Mouse (Mus musculus) NIH3T3 (cell line): ENCODE results near the gene Pard3.

Experiments used
- DNase-seq: peaks from one replicate; pipeline ENCODE4 v3.0.0-alpha.2; 2012; ENCODE audit warnings: low read depth

The Pard3 gene

DNA sequence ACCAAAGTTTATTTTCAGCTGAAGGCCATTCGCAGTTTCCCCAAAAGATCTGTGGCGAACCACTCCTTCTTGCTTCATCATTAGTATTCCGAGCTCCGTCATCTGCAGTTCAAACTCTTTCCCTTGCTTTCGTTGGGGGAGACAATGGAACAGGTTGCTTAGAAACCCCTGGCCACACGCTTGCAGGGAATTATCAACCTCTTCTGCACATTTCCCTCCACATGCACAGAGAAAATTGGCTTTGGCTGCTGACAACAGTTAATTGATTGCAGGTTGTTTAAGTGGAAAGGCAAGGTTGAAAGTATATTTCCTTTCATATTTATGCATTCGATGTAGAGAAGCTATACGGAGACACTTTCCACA, 166.5 kb downstream of the Pard3 start:
- DNase-seq = no peak

DNA sequence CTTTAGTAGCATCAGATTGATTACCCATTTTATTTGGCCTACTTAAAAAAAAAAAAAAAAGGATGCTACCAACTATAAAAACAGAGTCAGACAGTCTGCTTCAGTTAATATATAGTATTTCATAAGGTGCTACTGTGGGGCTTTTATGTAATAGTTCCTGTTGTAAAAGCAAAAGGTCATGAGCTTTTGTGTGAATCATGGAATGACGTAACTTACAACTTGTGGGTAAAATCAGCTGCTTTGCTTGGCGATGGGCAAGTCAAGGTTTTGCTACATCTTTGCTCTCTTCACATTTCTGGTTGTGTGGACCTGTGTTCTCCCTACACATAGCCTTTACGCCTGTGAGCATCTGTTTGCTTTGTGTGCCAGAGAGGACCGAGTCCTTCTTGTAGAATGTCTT, 179.7 kb downstream of the Pard3 start:
- peak; percentile 65 for DNase-seq

DNA sequence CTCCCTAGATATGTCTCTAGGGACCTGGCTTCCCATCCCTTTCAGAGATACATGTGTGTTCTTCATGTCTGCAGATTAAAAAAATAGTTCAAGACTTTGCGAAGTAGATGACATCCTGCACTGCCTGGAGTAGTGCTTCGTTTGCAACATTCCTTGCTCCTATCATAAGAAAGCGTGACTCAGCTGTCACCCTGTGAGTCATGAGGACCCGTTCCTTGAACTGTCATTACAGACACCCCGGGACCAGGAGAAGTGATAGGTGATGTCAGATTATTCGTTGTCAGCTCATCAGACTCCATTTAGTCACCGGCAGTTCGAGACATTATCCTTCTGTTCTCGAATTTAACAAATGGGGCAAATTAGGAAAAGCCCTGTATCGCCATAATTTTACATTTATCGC, 180.1 kb downstream of the Pard3 start:
- no peak for DNase-seq

DNA sequence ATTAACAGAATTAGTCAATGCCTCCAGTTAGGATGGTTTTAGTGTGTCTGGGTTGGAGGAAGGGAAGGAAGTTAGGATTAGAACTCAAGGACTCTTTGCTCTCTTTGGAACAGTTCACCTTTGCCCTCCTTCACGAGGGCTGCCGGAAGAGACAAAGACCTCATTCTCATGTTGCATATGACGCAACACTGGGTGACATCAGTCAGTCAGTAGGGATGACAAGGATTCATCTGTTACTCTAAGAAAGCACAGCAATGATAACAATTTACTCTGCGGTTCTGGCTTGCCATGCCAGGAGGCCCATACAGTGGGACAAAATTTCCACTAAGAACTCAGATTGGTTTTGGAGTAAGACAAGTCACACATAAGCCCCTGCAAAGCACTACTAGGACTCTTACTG, 187.1 kb downstream of the Pard3 start:
- peak; percentile 22 for DNase-seq

DNA sequence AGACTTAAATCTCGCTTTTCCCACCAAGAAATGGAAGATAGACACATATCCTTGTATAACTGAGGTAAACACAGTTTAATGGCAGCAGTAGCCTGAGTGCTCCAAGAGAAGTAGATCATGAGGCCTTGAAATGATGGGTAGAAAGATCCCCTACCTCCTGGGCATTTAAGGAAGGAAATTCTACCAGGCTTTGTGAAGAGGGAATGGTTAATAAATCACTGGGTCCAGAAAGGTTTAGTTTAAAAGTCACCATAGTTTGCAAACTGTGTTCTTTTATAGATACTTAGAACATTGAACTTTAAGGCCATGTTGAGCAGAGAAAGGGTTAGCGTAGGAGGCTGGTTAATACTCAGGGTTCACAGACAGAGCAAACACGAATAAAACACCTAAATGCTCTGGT, 187.8 kb downstream of the Pard3 start:
- DNase-seq = no peak

DNA sequence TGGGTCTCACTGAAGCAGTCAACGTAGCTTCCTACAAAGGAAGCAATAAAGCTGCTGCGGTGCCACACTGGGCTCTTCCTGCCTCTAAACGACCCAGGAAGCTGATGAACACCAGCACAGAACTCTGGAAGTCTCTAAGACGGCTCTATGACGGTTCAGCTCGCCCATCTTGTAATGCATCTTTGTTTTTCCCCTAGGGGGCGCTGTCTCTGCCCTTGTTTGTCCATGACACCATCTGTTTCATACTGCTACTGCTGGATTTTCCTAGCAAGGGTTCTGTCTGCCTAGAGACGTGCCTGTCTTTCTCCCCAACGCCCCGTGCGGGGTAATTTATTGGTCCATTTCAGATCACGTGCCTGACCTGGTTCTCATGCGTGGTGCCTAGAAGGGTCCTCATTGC, 188.3 kb downstream of the Pard3 start:
- no peak for DNase-seq

DNA sequence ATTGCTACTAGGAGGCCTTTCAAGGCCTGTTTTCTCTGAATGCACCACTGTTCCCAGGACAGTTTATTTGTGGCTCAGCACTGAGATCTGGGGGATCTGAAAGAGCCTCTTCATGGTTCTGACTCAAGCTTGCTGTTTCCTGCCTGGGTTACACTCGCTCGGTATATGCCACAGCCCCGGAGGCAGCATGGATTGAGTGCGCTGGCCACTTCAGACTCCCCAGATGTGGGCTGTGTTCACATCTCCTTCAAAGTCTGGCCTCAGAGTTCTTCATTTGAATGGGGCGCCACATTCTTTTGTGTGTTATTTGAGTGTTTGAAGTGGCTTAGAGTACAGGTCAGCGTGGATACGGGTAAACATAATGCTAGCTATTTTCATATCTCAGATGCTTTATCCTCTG, 190.9 kb downstream of the Pard3 start:
- no peak for DNase-seq

DNA sequence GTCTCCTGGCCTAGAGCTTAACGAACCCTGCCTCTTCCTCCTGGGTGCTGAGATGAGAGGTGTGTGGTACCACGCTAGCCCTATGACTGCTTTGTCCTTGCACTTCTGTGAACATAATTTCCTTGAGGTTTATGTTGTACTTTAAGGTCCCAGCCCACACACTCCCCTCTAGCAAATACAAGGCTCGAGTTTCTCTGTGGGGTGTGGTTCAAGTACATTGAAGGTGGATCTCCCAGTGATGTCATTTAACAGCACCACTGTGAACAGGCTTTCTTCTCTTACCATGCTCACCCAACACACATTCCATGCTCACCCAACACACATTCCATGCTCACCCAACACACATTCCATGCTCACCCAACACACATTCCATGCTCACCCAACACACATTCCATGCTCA, 193.4 kb downstream of the Pard3 start:
- no peak for DNase-seq

DNA sequence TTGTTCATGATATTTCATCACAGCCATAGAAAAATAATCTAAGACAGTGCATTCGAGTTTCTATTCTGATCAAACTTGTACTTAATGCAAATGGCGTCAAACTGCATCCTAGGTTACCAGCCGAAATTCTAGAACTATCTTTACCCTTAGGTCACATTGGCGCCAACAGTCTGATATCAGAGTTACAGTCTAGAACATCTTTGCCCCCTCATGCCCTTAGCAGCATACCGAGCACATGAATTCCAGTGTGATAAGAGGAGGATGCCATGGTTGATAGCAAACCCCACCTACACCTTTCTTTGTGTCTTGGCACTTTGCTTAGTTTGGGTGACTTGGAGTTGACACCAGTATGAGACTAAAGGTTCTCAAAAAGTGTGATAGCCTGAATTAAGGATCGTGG, 197.4 kb downstream of the Pard3 start:
- no peak for DNase-seq

DNA sequence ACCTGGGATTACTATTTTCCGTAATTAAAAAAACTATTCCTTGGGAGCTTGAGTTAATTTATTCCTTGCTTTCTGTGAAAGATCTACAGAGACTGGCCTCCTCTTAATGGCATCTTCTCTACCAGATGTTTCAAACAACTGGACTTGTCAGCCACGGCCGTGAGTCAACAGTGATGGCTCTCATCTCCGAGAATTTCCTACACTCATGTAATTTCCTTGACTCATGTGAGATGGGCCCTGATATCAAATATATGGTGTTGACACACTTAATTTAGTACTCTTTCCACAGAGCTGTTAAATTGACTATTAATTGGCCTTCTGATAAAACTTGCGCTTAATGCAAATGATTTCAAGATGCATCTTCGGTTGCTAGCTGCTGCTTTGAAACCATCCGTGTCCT, 198.3 kb downstream of the Pard3 start:
- DNase-seq = no peak

DNA sequence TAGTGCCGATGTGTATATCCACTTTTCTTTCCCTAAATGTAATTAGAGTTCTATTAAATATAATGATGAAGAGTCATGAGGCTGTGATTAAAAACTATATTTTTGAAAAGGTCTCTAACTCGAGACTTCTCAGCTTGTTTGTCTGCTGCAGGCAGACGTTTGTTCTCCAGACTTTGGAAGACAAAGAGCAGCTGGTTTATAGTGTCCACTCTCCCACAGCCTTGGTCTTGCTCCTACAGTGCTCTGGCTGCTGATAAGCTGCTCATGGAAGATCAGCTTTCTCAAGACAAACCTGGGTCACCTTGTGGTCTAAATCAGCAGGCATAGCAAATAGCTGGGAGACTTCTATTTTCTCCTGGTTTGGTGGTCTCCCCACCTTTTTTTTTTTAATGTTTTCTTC, 198.7 kb downstream of the Pard3 start:
- DNase-seq = no peak

DNA sequence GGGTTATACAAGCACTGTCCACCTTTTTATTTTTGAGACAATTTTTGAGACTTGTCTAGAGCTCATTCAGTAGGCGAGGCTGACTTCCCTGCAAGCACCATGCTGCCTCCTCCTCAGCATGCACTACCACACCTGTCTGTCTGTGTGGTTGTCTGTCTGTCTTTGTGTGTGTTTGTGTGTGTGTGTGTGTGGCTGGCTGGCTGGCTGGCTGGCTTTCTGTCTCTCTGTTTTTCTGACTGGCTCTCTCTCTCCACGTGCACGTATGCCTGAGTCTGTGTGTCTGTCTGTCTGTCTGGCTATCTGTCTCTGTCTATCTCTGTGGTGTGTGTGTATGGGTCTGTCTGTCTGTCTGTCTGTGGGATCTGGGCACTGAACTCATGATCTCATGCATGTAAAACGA, 199.2 kb downstream of the Pard3 start:
- DNase-seq = no peak

DNA sequence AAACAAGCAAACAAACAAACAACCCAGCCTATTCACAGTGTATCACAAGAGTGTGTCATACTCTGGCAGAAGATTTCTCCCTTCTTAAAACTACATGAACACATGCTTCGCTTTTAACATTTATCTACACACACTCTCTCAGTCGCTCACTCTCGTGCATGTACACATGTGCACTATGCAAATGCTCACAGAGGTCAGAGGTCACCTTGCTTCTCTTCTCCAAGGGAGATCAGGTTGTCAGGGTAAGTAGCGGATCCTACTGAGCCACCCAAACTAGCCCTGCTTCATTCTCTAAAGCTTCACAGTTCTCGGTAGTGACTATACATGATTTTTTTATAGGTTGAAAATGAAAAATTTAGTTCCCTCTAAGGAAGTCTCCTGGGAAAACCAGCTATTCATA, 199.8 kb downstream of the Pard3 start:
- DNase-seq = no peak

DNA sequence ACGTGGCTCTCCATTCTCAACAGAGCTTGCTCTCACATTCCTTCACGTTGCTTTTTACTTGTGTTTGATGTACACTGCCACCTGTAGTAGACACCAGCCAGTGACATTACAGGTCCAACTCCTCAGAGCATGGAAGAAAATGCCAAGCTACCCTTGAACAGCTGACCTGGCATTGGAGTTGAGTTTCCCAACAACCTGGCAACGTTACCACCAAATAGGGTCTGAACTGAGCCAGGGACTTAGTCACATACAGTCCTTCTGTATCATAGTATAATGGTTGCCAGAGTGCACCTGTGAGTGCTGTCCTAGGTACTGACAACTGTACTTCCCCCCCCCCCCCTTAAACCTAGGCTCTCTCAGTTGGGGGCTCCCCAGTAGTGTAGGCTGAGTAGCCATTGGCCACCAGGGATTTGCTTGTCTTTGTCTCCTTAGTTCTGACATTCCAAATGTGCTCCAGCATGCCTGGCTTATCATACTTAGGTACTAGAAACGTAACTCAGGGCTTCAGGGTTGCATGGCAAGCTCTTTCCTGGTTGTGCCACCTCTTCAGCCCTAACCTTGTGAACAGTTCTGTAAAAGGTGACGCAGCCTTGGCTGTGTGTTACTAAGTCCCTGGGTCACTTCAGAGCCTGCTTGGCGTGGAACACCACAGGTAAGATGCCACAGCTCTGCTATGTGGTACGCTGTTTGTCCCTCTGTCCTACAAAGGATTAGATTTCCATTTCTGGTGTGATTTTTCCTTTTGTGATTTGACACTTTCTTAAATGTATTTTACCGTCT, 201.2 kb downstream of the Pard3 start:
- DNase-seq = peak; percentile 42

DNA sequence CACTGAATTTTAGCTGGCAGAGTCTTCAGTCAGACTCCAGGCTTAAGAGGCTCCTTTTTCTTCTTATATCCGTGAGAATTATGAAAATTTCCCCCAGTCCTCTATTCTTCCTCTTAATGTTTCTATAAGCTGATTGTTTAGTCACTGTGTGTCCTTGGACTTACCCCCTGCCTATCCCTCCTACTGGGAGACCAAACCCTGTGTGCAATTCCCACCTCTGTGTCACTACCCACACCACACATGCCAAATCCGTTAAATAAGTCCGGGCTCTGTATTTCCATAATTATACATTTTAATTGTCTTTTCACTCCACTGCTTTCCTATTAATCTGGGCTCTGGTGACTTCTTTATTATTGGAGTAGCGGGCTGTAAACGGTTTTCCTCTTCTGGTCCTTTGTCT, 203.1 kb downstream of the Pard3 start:
- DNase-seq = no peak

DNA sequence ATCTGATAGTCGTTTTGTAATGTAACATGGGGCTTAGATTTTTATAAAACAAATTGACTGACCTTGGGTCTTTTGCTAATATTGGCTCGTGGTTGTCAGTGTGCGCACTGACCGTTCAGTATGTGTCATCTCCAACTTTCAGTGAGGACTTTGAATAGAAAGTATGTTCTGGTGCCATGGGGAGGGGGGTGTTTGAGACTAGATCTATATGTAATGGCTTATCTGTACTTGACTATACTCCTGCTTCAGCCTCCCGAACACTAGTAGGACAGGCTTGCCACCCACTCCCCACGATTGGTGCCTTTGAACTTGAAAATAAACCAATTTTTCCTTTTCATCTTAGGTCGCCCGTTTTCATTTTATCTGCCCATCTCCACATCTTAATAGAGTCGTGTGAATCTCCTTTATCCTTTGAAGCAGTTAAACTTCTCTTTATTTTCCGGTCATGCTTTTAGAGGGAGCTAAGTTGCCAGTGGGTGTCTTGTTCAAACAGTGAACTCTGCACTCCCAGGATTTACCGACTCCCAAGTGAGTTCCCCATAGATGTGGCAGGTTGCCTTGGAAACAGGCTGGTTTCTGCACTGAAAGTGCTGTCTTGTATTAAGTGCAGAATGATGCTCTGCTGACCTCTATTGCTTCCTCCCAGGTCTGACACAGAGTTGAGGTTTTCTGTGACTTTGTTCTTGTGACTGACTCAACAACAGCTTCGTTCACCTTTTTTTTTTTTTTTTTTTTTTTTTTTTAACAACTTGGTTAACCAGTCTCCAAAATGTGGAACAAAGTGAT, 204.7 kb downstream of the Pard3 start:
- DNase-seq = peak; percentile 41

DNA sequence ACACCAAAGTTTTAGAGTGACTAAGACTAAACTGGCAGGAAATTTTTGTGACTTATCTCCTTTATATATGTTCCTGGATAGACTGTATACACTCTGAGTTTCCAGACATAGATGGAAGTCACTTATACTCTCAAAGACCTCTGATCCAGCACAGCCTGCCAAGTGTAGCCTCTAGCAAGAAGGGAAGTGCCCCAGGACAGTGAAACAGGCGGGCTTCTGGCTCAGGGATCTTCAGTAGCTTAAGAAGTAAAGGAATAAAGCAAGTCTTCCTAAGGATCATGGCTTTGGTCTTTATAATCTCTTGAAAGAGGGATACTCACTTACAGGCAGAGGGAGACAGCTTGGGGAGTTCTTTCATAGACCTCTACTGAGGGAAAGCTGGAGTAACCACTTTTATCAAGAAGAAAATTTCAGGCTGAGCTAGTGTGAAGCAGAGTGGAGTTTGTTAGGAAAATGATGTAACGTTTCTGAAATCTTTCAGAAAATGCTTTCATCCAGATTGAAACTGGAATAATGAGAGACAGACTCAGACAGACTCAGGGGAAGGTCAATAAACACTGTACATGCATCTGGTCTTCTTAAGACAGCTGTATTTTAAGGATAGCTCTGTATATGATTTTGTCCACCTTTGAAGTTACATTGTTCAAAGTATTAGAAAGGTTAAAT, 205.5 kb downstream of the Pard3 start:
- DNase-seq = peak; percentile 26

DNA sequence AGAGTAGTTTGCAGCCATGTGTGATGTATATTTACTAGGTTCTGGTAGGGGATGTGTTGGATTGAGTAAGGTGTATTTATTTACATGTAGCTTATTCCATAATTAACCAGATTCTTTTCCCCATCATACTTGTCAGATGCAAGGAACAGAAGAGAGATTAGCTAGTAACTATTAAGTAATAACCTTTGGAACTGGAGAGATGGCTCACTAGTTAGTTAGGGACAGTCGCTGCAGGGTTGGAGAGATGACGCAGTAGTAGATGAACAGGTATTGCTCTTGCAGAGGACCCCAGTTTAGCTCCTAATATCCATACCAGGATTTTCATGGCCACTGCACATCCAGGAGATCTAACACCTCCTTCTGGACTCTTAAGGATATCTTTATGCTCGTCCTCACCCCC, 207.5 kb downstream of the Pard3 start:
- DNase-seq = no peak

DNA sequence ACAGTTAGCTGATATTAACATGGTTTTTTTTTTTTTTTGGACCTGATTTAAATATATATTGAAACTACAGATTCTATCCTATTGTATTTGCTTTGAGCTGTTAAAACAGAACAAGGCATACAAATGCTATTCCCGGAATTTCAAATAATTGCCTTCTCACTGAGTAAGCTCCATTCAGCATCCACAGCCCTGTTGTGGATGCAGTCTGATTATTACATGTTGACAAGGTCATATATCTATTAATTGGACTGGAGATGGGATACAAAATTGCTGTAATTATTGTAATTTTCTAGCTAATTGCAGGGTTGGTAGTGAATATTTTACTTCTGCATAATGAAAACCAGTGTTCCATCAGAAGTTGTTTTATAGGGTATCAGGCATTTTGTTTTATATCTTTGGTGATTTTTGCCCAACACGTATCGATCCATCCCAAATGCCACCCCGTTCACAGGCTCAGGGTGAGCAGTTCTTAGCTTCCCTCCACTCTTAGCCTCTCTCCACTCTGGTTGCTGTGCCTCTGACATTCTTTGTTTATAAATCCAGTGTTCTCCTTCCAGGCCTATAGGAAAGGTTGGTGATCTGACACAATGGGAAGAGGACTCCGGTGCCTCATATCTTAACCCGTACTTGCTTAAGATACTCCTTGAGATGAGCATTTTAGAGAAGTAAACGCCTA, 216.7 kb downstream of the Pard3 start:
- no peak for DNase-seq

DNA sequence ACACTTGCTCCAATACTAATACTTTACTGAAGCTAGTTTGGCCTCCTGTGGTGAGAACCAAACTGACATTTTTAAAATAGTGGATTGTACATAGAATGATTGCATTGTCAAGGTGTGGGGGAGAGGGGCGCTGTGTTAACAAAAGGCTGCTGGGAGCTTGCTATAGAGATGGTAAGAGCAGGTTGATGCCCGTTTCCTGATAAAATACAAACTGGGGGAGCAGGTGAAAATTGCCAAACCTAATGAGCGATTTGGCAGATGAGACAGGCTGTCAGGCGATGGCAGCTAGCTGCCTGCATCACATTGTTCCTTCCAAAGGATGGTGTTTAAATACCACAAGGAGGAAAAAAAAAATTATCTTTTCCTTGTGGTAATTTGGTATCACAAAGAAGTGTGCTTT, 217.3 kb downstream of the Pard3 start:
- DNase-seq = no peak

DNA sequence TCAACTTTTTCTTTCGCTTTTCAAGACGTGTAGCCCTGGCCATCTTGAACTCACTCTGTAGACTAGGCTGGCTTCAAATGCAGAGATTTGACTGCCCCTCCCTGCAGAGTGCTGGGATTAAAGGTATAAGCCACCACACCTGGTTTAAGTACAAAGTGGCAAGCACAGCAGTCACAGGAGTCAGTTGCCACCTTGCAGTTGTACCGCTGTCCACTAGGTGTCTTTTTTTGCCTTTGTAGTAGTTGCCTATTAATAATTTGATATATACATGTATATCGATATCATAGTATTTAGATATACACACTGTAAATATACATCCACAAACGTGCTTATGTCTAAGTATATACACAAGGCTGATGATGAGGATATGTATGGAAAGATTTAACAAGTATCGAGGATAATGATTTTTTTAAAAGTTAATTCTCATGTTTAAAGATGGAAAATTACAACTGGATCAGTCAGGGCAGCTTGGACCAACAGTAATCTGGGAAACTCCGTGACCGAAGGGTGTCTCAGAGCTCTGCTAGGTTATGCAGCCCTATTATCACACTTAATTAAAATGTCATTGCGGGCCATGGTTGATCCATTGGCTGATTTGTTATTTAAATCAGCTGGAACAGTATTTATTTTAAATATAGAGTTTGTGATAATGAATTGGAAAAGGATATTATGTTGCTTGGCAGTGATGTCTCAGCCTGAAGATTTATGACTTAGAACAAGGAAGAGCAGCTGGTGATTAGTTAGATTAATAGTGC, 220.9 kb downstream of the Pard3 start:
- DNase-seq = peak; percentile 24

DNA sequence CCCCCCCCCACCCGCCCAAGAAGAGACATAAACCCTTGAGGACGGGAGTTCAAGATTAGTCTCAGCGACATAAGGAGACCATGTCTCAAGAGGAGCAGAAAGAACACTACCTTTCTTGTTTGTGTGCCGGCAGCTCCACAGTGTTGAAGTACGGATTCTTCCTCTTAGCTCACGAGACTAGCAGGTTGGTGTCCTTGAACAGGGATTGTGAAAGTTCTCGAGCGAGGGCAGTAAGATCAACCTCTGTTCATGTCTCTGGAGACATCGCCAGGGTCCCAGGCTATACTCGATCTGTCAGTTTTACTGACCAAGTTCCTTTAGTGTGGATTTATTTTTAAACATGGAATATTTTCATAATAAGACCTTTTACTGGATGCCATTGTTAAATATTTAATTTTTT, 224.1 kb downstream of the Pard3 start:
- no peak for DNase-seq
